Mouse (Mus musculus): ENCODE results near the gene Gadd45gip1. TPM values are rescaled to one million over a fixed set of nuclear protein-coding genes. Genes with fewer than 3 reads are reported as not detected.

The Gadd45gip1 gene
- total and polyA plus RNA-seq, 2 experiments from 2014 or later: 27.5 to 42.9 TPM

DNA sequence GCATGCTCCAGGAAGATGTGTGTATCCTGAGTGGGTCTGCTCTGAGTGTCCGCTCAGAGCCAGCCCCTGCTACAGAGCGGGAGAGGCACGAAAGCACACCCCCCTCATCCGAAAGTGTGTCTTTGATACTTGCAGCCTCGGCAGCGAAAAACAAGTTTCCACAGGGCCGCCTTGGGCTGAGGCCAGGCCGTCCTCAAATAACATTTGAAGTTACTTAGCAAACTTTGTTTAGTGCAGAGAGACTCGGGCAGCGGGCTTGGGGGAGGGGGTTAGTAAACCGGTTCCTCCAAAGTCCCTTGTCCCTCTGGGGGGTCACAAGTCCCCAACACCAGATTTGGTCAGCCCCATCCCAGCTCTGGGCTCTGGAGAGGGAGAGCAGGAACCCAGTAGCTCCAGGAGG lies 42.4 kb upstream of the Gadd45gip1 start:
- no peaks in the 10 kb centered on the region for H3K9me3 ChIP-seq (ENCODE audit: low read length)
- no peak for TF ChIP-seq CTCF (IDR thresholded peaks at IDR 0.05)
- H3K36me3 ChIP-seq (ENCODE audit: insufficient read depth, low read length): no peaks in the 10 kb centered on the region
- ATAC-seq (ENCODE audit: low FRiP score): no peak
- H3K9ac ChIP-seq (replicated peaks; ENCODE audit: low read length, poor library complexity, severe bottlenecking): no peak overlapping the region
- peak overlapping the region; percentile 47 for H3K27ac ChIP-seq (ENCODE audit: low read depth, low read length)
- no peak overlapping the region for H3K4me2 ChIP-seq (ENCODE audit: low read depth, low read length, poor library complexity, severe bottlenecking)
- DNase-seq (ENCODE audit: low spot score): peak; percentile 52
- no peak overlapping the region for H3K4me3 ChIP-seq (ENCODE audit: low read depth, low read length)
- peaks cover 67% of the 10 kb centered on the region for H3K27me3 ChIP-seq (ENCODE audit: insufficient read depth, low read length)
- 21% methylated on average over 11 of the region's 11 CpGs for whole genome bisulfite sequencing
- H3K4me1 ChIP-seq (ENCODE audit: insufficient read depth, low read length): 0 out of 2 replicates have a peak, but pooled peaks cover 10% of the 10 kb centered on the region

GRCm38 (mm10) chr8:84789345-84789744 lies 42.0 kb upstream of the Gadd45gip1 start:
- Histone ChIP-seq H3K4me2 (ENCODE audit: low read depth, low read length, poor library complexity, severe bottlenecking) (no peak overlapping the region), H3K27ac (ENCODE audit: low read depth, low read length) (peak overlapping the region; percentile 47; the same call in 1 of the 2 replicates), H3K4me3 (ENCODE audit: low read depth, low read length) (no peak overlapping the region), H3K9me3 (ENCODE audit: low read length) (no peaks in the 10 kb centered on the region), H3K27me3 (ENCODE audit: insufficient read depth, low read length) (peaks cover 65% of the 10 kb centered on the region), H3K9ac (replicated peaks; ENCODE audit: low read length, poor library complexity, severe bottlenecking) (no peak overlapping the region), H3K4me1 (ENCODE audit: insufficient read depth, low read length) (0 out of 2 replicates have a peak, but pooled peaks cover 10% of the 10 kb centered on the region), H3K36me3 (ENCODE audit: insufficient read depth, low read length) (no peaks in the 10 kb centered on the region)
- DNase-seq (ENCODE audit: low spot score) (no peak), ATAC-seq (ENCODE audit: low FRiP score) (no peak)
- 41% methylated on average over 5 of the region's 5 CpGs for WGBS
- no peak for TF ChIP-seq CTCF (IDR thresholded peaks at IDR 0.05)

- DNase-seq (ENCODE audit: low spot score): no peak
- no peak for TF ChIP-seq CTCF (IDR thresholded peaks at IDR 0.05)
- Histone ChIP-seq H3K9ac (replicated peaks; ENCODE audit: low read length, poor library complexity, severe bottlenecking) (no peak overlapping the region), H3K4me3 (ENCODE audit: low read depth, low read length) (no peak overlapping the region), H3K4me1 (ENCODE audit: insufficient read depth, low read length) (0 out of 2 replicates have a peak, but pooled peaks cover 10% of the 10 kb centered on the region), H3K36me3 (ENCODE audit: insufficient read depth, low read length) (no peaks in the 10 kb centered on the region), H3K9me3 (ENCODE audit: low read length) (no peaks in the 10 kb centered on the region), H3K27me3 (ENCODE audit: insufficient read depth, low read length) (peaks cover 62% of the 10 kb centered on the region), H3K4me2 (ENCODE audit: low read depth, low read length, poor library complexity, severe bottlenecking) (no peak overlapping the region), H3K27ac (ENCODE audit: low read depth, low read length) (peak overlapping the region; percentile 47; the same call in 1 of the 2 replicates)
- 70% methylated on average over 9 of the region's 9 CpGs for WGBS
- ATAC-seq (ENCODE audit: low FRiP score): no peak
Observed at GRCm38 (mm10) chr8:84789855-84790486, 41.4 kb upstream of the Gadd45gip1 start.

DNA sequence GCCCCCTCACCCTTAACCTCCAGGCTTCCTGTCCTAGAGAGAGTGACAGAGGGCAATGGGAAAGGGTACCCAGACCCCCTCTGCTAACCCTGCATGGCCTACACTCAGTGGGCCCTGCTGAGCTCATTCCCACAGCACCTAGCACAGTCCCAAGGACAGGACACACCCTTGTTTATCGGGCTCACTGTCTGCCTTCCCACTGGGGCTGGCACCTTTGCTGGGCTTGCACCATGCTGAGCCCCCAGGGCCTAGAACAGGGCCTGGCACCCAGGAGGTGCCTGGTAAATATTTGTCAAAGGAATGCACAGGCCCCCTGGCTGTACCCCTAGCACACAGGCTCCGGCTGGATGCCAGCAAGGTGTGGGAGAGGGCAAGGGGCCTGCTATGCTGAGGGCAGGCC lies 40.8 kb upstream of the Gadd45gip1 start:
- no peak overlapping the region for H3K27ac ChIP-seq (ENCODE audit: low read depth, low read length)
- no peaks in the 10 kb centered on the region for H3K9me3 ChIP-seq (ENCODE audit: low read length)
- no peaks in the 10 kb centered on the region for H3K36me3 ChIP-seq (ENCODE audit: insufficient read depth, low read length)
- H3K4me2 ChIP-seq (ENCODE audit: low read depth, low read length, poor library complexity, severe bottlenecking): no peak overlapping the region
- DNase-seq (ENCODE audit: low spot score): no peak
- no peak overlapping the region for H3K4me3 ChIP-seq (ENCODE audit: low read depth, low read length)
- H3K9ac ChIP-seq (replicated peaks; ENCODE audit: low read length, poor library complexity, severe bottlenecking): no peak overlapping the region
- ATAC-seq (ENCODE audit: low FRiP score): no peak
- no peak for TF ChIP-seq CTCF (IDR thresholded peaks at IDR 0.05)
- 0 out of 2 replicates have a peak, but pooled peaks cover 10% of the 10 kb centered on the region for H3K4me1 ChIP-seq (ENCODE audit: insufficient read depth, low read length)
- WGBS: 77% methylated on average over 2 of the region's 2 CpGs
- H3K27me3 ChIP-seq (ENCODE audit: insufficient read depth, low read length): peaks cover 58% of the 10 kb centered on the region

GRCm38 (mm10) chr8:84792429-84792947 lies 38.8 kb upstream of the Gadd45gip1 start:
- H3K4me1 ChIP-seq (ENCODE audit: insufficient read depth, low read length): 0 out of 2 replicates have a peak, but pooled peaks cover 10% of the 10 kb centered on the region

GRCm38 (mm10) chr8:84793134-84793533 lies 38.2 kb upstream of the Gadd45gip1 start:
- Histone ChIP-seq H3K27ac (ENCODE audit: low read depth, low read length) (peak overlapping the region; percentile 60; the same call in 1 of the 2 replicates), H3K9ac (replicated peaks; ENCODE audit: low read length, poor library complexity, severe bottlenecking) (no peak overlapping the region), H3K4me1 (ENCODE audit: insufficient read depth, low read length) (0 out of 2 replicates have a peak, but pooled peaks cover 10% of the 10 kb centered on the region), H3K4me2 (ENCODE audit: low read depth, low read length, poor library complexity, severe bottlenecking) (no peak overlapping the region), H3K4me3 (ENCODE audit: low read depth, low read length) (no peak overlapping the region), H3K36me3 (ENCODE audit: insufficient read depth, low read length) (no peaks in the 10 kb centered on the region), H3K9me3 (ENCODE audit: low read length) (no peaks in the 10 kb centered on the region), H3K27me3 (ENCODE audit: insufficient read depth, low read length) (peaks cover 35% of the 10 kb centered on the region)
- ATAC-seq (ENCODE audit: low FRiP score) (no peak), DNase-seq (ENCODE audit: low spot score) (no peak)
- no peak for TF ChIP-seq CTCF (IDR thresholded peaks at IDR 0.05)
- 80% methylated on average over 9 of the region's 9 CpGs for WGBS

More at GRCm38 (mm10) chr8:84792429-84792947, 38.8 kb upstream of the Gadd45gip1 start:
- 76% methylated on average over 12 of the region's 12 CpGs for whole genome bisulfite sequencing
- no peak for TF ChIP-seq CTCF (IDR thresholded peaks at IDR 0.05)
- no peaks in the 10 kb centered on the region for H3K9me3 ChIP-seq (ENCODE audit: low read length)
- DNase-seq (ENCODE audit: low spot score) (no peak), ATAC-seq (ENCODE audit: low FRiP score) (no peak)
- no peak overlapping the region for H3K4me3 ChIP-seq (ENCODE audit: low read depth, low read length)
- no peaks in the 10 kb centered on the region for H3K36me3 ChIP-seq (ENCODE audit: insufficient read depth, low read length)
- no peak overlapping the region for H3K4me2 ChIP-seq (ENCODE audit: low read depth, low read length, poor library complexity, severe bottlenecking)
- no peak overlapping the region for H3K27ac ChIP-seq (ENCODE audit: low read depth, low read length)
- H3K27me3 ChIP-seq (ENCODE audit: insufficient read depth, low read length): peaks cover 39% of the 10 kb centered on the region
- H3K9ac ChIP-seq (replicated peaks; ENCODE audit: low read length, poor library complexity, severe bottlenecking): no peak overlapping the region

Data from midbrain, postnatal 0 days (tissue).